Mouse (Mus musculus): Measurements from ENCODE around the gene Olfr1445. TPM values are rescaled to one million over a fixed set of nuclear protein-coding genes. Genes with fewer than 3 reads are reported as not detected.

The Olfr1445 gene
- polyA plus RNA-seq, 1 experiment, result not detected

DNA sequence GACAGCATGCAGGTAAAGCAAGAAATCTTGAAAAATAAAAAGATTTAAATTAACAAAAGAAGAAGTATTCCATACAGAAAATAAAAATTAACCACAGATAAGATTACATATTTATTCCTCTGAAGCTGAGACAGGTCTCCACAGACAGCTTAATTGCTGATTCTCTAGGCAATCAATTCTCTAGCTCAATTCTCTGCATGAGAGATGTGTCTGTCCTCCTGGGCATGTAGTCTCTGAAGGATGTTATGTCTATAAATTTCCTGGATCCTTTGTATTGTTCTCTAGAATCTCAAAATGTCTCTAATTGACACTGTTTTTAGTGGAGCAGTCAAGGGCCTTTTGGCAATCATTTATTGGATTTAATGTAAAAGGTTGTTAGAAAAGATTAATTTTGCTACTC lies 46.9 kb downstream of the Olfr1445 start, which contains the start of gene Olfr1449:
Gene Olfr1449, plus strand, starts transcription at position 301 of the 400 bp plus-strand sequence.
- TF ChIP-seq CTCF (IDR thresholded peaks at IDR 0.05; ENCODE audit: extremely low read depth, insufficient read depth, insufficient read length, insufficient replicate concordance) (no peak), POLR2A (IDR thresholded peaks at IDR 0.05; ENCODE audit: low read depth, low read length) (no peak)
- H3K27me3 ChIP-seq (ENCODE audit: control insufficient read depth, insufficient read depth, low read length), result no peaks in the 10 kb centered on the region
- H3K4me3 ChIP-seq (ENCODE audit: extremely low read depth, insufficient read depth, insufficient read length), result no peak within 1 kb of the TSS
- H3K36me3 ChIP-seq (ENCODE audit: control insufficient read depth, insufficient read depth, low read length), result no peaks in the 10 kb centered on the region
- no peak for DNase-seq (ENCODE audit: low read depth in 1 of 2, low spot score in 2 of 2)
- no peak within 1 kb of the TSS for H3K27ac ChIP-seq (ENCODE audit: insufficient read depth, low read length)
- no peaks in the 10 kb centered on the region for H3K4me1 ChIP-seq (ENCODE audit: control insufficient read depth, insufficient read depth, insufficient read length)

Other genes starting within 250 kb of the Olfr1445 start
- gene Olfr1442, start 213.4 kb upstream of the Olfr1445 start, polyA plus RNA-seq (2012; rRNA removed), result not detected in 2 replicates
- not detected in 2 replicates for gene Olfr1443, start 205.7 kb upstream of the Olfr1445 start, polyA plus RNA-seq (2012; rRNA removed)
- gene Keg1, start 188.1 kb upstream of the Olfr1445 start, polyA plus RNA-seq (2012; rRNA removed), result 0.30 TPM in 1 of 2 replicates, not detected in the other
- gene Cntf, start 118.2 kb upstream of the Olfr1445 start, polyA plus RNA-seq (2012; rRNA removed), result 0.40 and 0.82 TPM in 2 replicates
- 7.2 and 7.5 TPM in 2 replicates for gene Zfp91, start 87.7 kb upstream of the Olfr1445 start, polyA plus RNA-seq (2012; rRNA removed)
- gene Lpxn, start 87.7 kb upstream of the Olfr1445 start, polyA plus RNA-seq (2012; rRNA removed), result 25.1 and 29.6 TPM in 2 replicates
- gene Gm5244, start 37.2 kb upstream of the Olfr1445 start, polyA plus RNA-seq (2012; rRNA removed), result 0.18 TPM in 1 of 2 replicates, not detected in the other
- gene Olfr1444, start 26.6 kb upstream of the Olfr1445 start, polyA plus RNA-seq (2012; rRNA removed), result 0.16 and 0.20 TPM in 2 replicates
- not detected in 2 replicates for gene Olfr1446, start 9.7 kb downstream of the Olfr1445 start, polyA plus RNA-seq (2012; rRNA removed)
- not detected in 2 replicates for gene Olfr1447, start 19.9 kb downstream of the Olfr1445 start, polyA plus RNA-seq (2012; rRNA removed)
- not detected in 2 replicates for gene Olfr1448, start 40.6 kb downstream of the Olfr1445 start, polyA plus RNA-seq (2012; rRNA removed)
- not detected in 2 replicates for gene Olfr1449, start 47.0 kb downstream of the Olfr1445 start, polyA plus RNA-seq (2012; rRNA removed)
- not detected in 2 replicates for gene Olfr1450, start 66.4 kb downstream of the Olfr1445 start, polyA plus RNA-seq (2012; rRNA removed)
- not detected in 2 replicates for gene Olfr1451, start 111.2 kb downstream of the Olfr1445 start, polyA plus RNA-seq (2012; rRNA removed)
- gene Olfr1453, start 144.5 kb downstream of the Olfr1445 start, polyA plus RNA-seq (2012; rRNA removed), result not detected in 2 replicates
- gene Olfr1454, start 176.8 kb downstream of the Olfr1445 start, polyA plus RNA-seq (2012; rRNA removed), result not detected in 2 replicates
- not detected in 2 replicates for gene Olfr1457, start 214.0 kb downstream of the Olfr1445 start, polyA plus RNA-seq (2012; rRNA removed)
- not detected in 2 replicates for gene Olfr1458, start 222.9 kb downstream of the Olfr1445 start, polyA plus RNA-seq (2012; rRNA removed)

Data from spleen, adult 2 months (tissue).